Mouse (Mus musculus): ENCODE results near the gene Olfr397.

DNA sequence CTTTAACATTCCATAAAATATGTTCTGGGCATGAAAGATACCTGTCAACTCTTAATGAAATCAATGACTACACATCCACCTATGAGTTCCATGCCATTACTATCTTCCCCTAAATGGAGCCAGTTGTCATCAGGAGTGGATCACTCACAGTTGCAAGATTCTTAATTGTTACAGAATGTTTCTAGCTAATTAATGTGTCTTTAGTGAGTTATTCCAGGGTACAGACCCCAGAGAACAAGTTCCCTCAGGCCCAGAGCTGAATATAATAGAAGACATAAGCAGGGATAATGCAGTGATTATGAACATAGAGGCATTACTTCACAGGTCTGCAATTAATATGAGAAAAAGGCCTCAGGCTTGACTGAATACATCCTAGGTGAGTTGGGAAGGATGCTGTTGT lies 24.2 kb upstream of the Olfr397 start, which contains the start of gene Olfr23:
- TF ChIP-seq ZKSCAN1 (IDR thresholded peaks at IDR 0.05; ENCODE audit: borderline replicate concordance, low read depth, low read length) = no peak
- no peak for TF ChIP-seq CTCF (conservative IDR thresholded peaks at IDR 0.05 in 1 of 2, IDR thresholded peaks at IDR 0.05 in 1 of 2; ENCODE audit: low read depth in 2 of 2, low read length in 2 of 2)
- TF ChIP-seq MYC (IDR thresholded peaks at IDR 0.05; ENCODE audit: low read depth, low read length) = no peak
- no peak for TF ChIP-seq KAT2A (IDR thresholded peaks at IDR 0.05; ENCODE audit: insufficient replicate concordance, low read length)
- no peak for TF ChIP-seq MAFK (IDR thresholded peaks at IDR 0.05; ENCODE audit: insufficient replicate concordance, low read length)
- no peak for TF ChIP-seq MXI1 (IDR thresholded peaks at IDR 0.05; ENCODE audit: low read depth, low read length)
- no peak for TF ChIP-seq POLR2A (IDR thresholded peaks at IDR 0.05; ENCODE audit: low read depth, low read length)

All from CH12.LX (cell line).